Mouse (Mus musculus): ENCODE results near the gene Eps8. TPM values are rescaled to one million over a fixed set of nuclear protein-coding genes. Genes with fewer than 3 reads are reported as not detected.

Gene Eps8
- total RNA-seq, 2 experiments from 2014 or later = 4.3 to 6.9 TPM

GRCm38 (mm10) chr6:137589245-137589618 lies 65.4 kb downstream of the Eps8 start:
- no peak for TF ChIP-seq CTCF (IDR thresholded peaks at IDR 0.05)
- DNase-seq = no peak
- Histone ChIP-seq H3K4me3 (no peak overlapping the region), H3K27ac (no peak overlapping the region)
- intact Hi-C loops (cut with DNase I) = no loop called here

DNA sequence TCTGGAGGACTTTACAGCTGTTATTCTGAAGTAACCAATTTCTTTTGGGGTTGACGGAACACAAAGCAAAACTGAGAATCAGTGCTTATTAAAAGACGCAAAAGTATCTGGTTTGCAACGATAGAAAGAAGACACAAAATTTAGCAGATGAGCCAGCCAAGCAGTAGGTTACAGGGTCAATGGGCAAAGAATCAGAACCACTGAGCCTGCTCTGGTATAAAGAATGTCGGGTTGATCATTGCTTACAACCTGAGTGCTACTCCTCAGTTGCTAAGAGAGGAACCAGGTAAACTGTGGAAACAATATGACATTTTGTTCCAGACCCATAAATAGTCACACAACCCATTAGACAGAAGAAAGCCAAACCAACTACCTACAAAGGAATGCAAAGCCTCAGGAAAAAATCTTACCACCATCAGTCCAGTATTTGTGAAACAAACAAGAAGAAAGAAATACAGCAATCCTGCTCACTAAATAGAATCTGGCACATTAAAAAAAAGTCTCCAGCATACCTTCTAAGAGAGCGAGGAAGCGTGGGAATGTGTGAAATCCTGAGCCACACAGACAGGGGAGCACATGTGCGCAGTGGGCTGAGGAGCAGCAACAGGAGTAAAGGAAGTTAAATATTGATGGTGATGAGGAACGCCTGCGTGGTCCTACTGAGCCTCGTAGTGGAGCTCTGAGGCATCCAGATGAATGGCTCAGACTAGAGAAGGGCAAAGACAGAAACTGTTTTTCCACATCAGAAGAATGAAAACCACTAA lies 66.0 kb downstream of the Eps8 start:
- no peak overlapping the region for H3K27ac ChIP-seq
- intact Hi-C loops (cut with DNase I) = no loop called here
- no peak for TF ChIP-seq CTCF (IDR thresholded peaks at IDR 0.05)
- DNase-seq = no peak
- H3K4me3 ChIP-seq = no peak overlapping the region

- intact Hi-C loops (cut with DNase I) = no loop called here
- no peak overlapping the region for H3K27ac ChIP-seq
- TF ChIP-seq CTCF (IDR thresholded peaks at IDR 0.05) = no peak
- no peak overlapping the region for H3K4me3 ChIP-seq
- no peak for DNase-seq
These were observed 66.8 kb downstream of the Eps8 start for GRCm38 (mm10) chr6:137587866-137588265.

GRCm38 (mm10) chr6:137585229-137585628 lies 69.4 kb downstream of the Eps8 start:
- TF ChIP-seq CTCF (IDR thresholded peaks at IDR 0.05) = no peak
- DNase-seq = no peak
- Histone ChIP-seq H3K4me3 (no peak overlapping the region), H3K27ac (no peak overlapping the region)
- intact Hi-C loops (cut with DNase I) = no loop called here

GRCm38 (mm10) chr6:137583056-137583455 lies 71.6 kb downstream of the Eps8 start:
- intact Hi-C loops (cut with DNase I) = no loop called here
- no peak overlapping the region for H3K4me3 ChIP-seq
- no peak for TF ChIP-seq CTCF (IDR thresholded peaks at IDR 0.05)

GRCm38 (mm10) chr6:137582207-137582889 lies 72.3 kb downstream of the Eps8 start:
- Histone ChIP-seq H3K4me3 (no peak overlapping the region), H3K27ac (peak overlapping the region; percentile 57)
- TF ChIP-seq CTCF (IDR thresholded peaks at IDR 0.05) = no peak
- DNase-seq = peak; percentile 31
- intact Hi-C loops (cut with DNase I) = no loop called here

More at GRCm38 (mm10) chr6:137583056-137583455, 71.6 kb downstream of the Eps8 start:
- H3K27ac ChIP-seq = peak overlapping the region; percentile 57; the same call in 1 of the 2 replicates
- no peak for DNase-seq

- no peak for DNase-seq
- Histone ChIP-seq H3K27ac (peak overlapping the region; percentile 57), H3K4me3 (no peak overlapping the region)
- no peak for TF ChIP-seq CTCF (IDR thresholded peaks at IDR 0.05)
- intact Hi-C loops (cut with DNase I) = no loop called here
These were observed 73.2 kb downstream of the Eps8 start for GRCm38 (mm10) chr6:137581331-137582010.

GRCm38 (mm10) chr6:137580503-137580902 lies 74.2 kb downstream of the Eps8 start:
- DNase-seq = no peak
- no peak for TF ChIP-seq CTCF (IDR thresholded peaks at IDR 0.05)
- Histone ChIP-seq H3K4me3 (no peak overlapping the region), H3K27ac (no peak overlapping the region)
- intact Hi-C loops (cut with DNase I) = no loop called here

- H3K4me3 ChIP-seq = no peak overlapping the region
- DNase-seq = no peak
- TF ChIP-seq CTCF (IDR thresholded peaks at IDR 0.05) = no peak
- intact Hi-C loops (cut with DNase I) = no loop called here
- H3K27ac ChIP-seq = no peak overlapping the region
These were observed 77.9 kb downstream of the Eps8 start for GRCm38 (mm10) chr6:137576670-137577371.

DNA sequence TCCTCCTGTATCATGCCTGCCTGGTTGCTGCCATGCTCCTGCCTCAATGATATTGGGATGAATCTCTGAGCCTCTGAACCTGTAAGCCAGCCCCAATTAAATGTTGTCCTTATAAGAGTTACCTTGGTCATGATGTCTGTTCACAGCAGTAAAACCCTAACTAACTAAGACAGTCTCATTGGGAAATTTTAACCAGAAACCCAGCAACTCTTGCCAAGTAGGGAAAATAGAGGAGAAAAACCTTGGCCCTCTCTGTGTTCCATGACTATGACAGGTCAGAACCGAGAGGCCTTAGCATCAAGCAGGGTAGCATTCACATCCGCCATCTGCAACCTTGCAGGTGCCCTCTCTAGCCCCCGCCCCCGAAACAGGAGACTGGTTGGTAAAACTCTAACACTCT lies 78.6 kb downstream of the Eps8 start:
- no peak overlapping the region for H3K27ac ChIP-seq
- no peak for DNase-seq
- no peak for TF ChIP-seq CTCF (IDR thresholded peaks at IDR 0.05)
- no peak overlapping the region for H3K4me3 ChIP-seq
- intact Hi-C loops (cut with DNase I) = no loop called here

DNA sequence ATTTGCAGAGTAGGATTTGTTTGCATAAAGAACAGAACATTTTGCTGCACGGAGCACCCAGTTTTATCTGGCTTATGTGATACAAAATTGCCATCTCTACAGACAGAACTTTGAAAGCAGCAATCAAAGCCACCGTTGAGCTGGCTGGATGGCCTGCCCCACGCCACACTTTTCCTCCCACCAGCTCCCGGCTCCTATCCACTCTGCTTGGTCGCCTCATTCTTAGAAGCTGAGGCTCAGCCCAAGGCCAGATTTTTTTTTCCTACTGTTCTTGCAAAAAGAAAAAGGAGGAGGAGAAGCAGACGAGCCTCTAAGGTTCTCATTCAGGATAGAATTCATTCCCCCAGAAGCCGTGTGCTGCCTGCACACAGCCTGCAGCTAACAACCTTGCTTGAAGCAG lies 80.8 kb downstream of the Eps8 start:
- no peak overlapping the region for H3K4me3 ChIP-seq
- no peak overlapping the region; the same call in 1 of the 2 replicates for H3K27ac ChIP-seq
- no peak for TF ChIP-seq CTCF (IDR thresholded peaks at IDR 0.05)
- intact Hi-C loops (cut with DNase I) = no loop called here
- no peak for DNase-seq

DNA sequence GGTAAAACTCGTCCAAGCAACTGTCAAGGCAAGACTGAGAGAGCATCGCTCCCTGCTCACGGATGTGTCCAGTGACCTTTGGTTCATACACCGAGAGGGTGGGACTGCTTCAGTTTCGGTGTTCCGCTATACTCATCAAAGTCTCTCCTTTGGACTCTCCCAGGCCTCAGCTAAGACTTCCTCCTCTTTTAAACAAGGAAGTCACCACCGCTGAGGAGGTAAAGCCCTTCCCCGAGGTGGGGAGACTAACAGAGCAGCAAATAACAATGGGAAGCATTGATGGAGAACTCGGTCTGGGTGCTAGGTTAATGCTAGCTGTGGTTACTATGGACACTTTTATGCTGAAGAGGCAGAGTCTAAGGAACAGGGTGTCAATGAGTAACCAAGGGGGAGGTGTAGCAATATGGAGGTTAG lies 84.0 kb downstream of the Eps8 start:
- no peak for TF ChIP-seq CTCF (IDR thresholded peaks at IDR 0.05)
- Histone ChIP-seq H3K27ac (no peak overlapping the region), H3K4me3 (0 out of 2 replicates have a peak overlapping the region, but pooled peaks have one; percentile 26)
- no peak for DNase-seq
- intact Hi-C loops (cut with DNase I) = no loop called here

Measured in gastrocnemius, adult 2 months (tissue).